Mouse (Mus musculus) macrophage (primary cell): ENCODE data around the gene Esyt1. TPM values are rescaled to one million over a fixed set of nuclear protein-coding genes. Genes with fewer than 3 reads are reported as not detected.
A peak's percentile ranks its signal among the peaks of the same experiment; 100 is the strongest.
"Not testable (repeated sequence)": the region's sequence is repeated elsewhere in the genome, so short reads cannot be mapped to it uniquely, and the experiment has no call there.

ENCODE experiments used
- H3K27ac ChIP-seq: fragments of 350-480 bp; formaldehyde crosslinking; 2 replicates; pipeline ENCODE4 v1.9.0; 2021
- H3K36me3 ChIP-seq: fragments of 350-480 bp; formaldehyde crosslinking; 2 replicates; pipeline ENCODE4 v1.9.0; 2021; ENCODE audit errors: inconsistent target
- H3K4me3 ChIP-seq: fragments of 350-480 bp; formaldehyde crosslinking; 2 replicates; pipeline ENCODE4 v1.9.0; 2021; ENCODE audit errors: inconsistent target
- H3K79me2 ChIP-seq: fragments of 350-480 bp; formaldehyde crosslinking; 2 replicates; pipeline ENCODE4 v1.9.0; 2021; ENCODE audit errors: inconsistent target
- whole genome bisulfite sequencing: methylation state at CpG from one replicate; pipeline ENCODE4 v1.1.7; 2026; ENCODE audit warnings: inconsistent platforms; ENCODE audit not compliant: missing documents; 5-methylcytosine and 5-hydroxymethylcytosine counted together
- polyA plus RNA-seq: library from polyadenylated mRNA; stranded (reverse); fragments of 250-400 nt; gene quantifications from 3 replicates; pipeline ENCODE4 v1.2.4, GENCODE M21; 2018; ENCODE audit warnings: inconsistent platforms
- total RNA-seq, 78 experiments: library from RNA; depleted of rRNA; stranded (reverse); fragments of 250-400 nt; gene quantifications; 1 replicate in 9 of 78; 2 replicates in 24 of 78; 3 replicates in 43 of 78; 4 replicates in 2 of 78; pipeline ENCODE4 v1.2.4; 2018; ENCODE audit warnings: inconsistent platforms in 56 of 78

Gene Esyt1
- 100 to 1,000 TPM in 18 of 26 experiments, 10 to 100 TPM in 8; 40.7 to 306 (median 194) TPM for total RNA-seq (2018; cell fraction: chromatin; rRNA removed)
- total RNA-seq (2018; cell fraction: cytosol; rRNA removed) = 100 to 1,000 TPM; 134 to 249 (median 192) TPM
- total RNA-seq (2018; cell fraction: nucleus; rRNA removed) = 100 to 1,000 TPM; 133 to 347 (median 250) TPM
- 147 to 161 TPM (median 155 TPM) in 3 replicates for polyA plus RNA-seq

GRCm38 (mm10) chr10:128525671-128526308 lies at the start of gene Esyt1:
Esyt1 (minus strand) TSS chr10:128525871.
- Histone ChIP-seq H3K36me3 (peaks cover 16% of the 10 kb centered on the region; the same call in 1 of the 2 replicates), H3K27ac (peak within 1 kb of the TSS; percentile 84), H3K79me2 (peaks cover 44% of the 10 kb centered on the region), H3K4me3 (peak within 1 kb of the TSS; percentile 95)
- 1% methylated on average over 37 of the region's 37 CpGs for WGBS

- 100% methylated on average over 2 of the region's 2 CpGs for WGBS
- H3K36me3 ChIP-seq = no peaks in the 10 kb centered on the region
- no peaks in the 10 kb centered on the region for H3K79me2 ChIP-seq
- no peak overlapping the region for H3K27ac ChIP-seq
- no peak overlapping the region for H3K4me3 ChIP-seq
These were observed 49.4 kb upstream of the Esyt1 start for GRCm38 (mm10) chr10:128575063-128575462.

GRCm38 (mm10) chr10:128565788-128566531 lies 40.3 kb upstream of the Esyt1 start, which contains the start of gene Pa2g4:
Pa2g4 (minus strand) TSS chr10:128565987.
- H3K27ac ChIP-seq = peak within 1 kb of the TSS; percentile 63
- WGBS = 0% methylated on average over 56 of the region's 58 CpGs
- peaks cover 33% of the 10 kb centered on the region for H3K79me2 ChIP-seq
- H3K36me3 ChIP-seq = peaks cover 17% of the 10 kb centered on the region
- peak within 1 kb of the TSS; percentile 79 for H3K4me3 ChIP-seq

GRCm38 (mm10) chr10:128565206-128565787 lies 39.6 kb upstream of the Esyt1 start:
- peaks cover 33% of the 10 kb centered on the region for H3K79me2 ChIP-seq
- H3K4me3 ChIP-seq = peak overlapping the region; percentile 79
- under 1% methylated on average over 46 of the region's 46 CpGs for WGBS
- H3K27ac ChIP-seq = peak overlapping the region; percentile 56
- H3K36me3 ChIP-seq = peaks cover 24% of the 10 kb centered on the region

GRCm38 (mm10) chr10:128563544-128563943 lies 37.9 kb upstream of the Esyt1 start:
- H3K36me3 ChIP-seq = peaks cover 41% of the 10 kb centered on the region

GRCm38 (mm10) chr10:128556963-128557362 lies 31.3 kb upstream of the Esyt1 start:
- H3K27ac ChIP-seq = no peak overlapping the region
- WGBS = 90% methylated on average over 6 of the region's 6 CpGs
- H3K36me3 ChIP-seq = peaks cover 40% of the 10 kb centered on the region
- H3K79me2 ChIP-seq = no peaks in the 10 kb centered on the region
- no peak overlapping the region for H3K4me3 ChIP-seq

More at GRCm38 (mm10) chr10:128563544-128563943, 37.9 kb upstream of the Esyt1 start:
- H3K4me3 ChIP-seq = no peak overlapping the region
- H3K27ac ChIP-seq = no peak overlapping the region
- 63% methylated on average over 6 of the region's 6 CpGs for WGBS
- H3K79me2 ChIP-seq = peaks cover 33% of the 10 kb centered on the region

- Histone ChIP-seq H3K4me3 (no peak overlapping the region), H3K79me2 (no peaks in the 10 kb centered on the region), H3K36me3 (peaks cover 33% of the 10 kb centered on the region; the same call in 1 of the 2 replicates), H3K27ac (no peak overlapping the region)
These were observed 30.6 kb upstream of the Esyt1 start for GRCm38 (mm10) chr10:128556286-128556685.

- H3K79me2 ChIP-seq, H3K4me3 ChIP-seq, H3K27ac ChIP-seq: not testable (repeated sequence)
- 88% methylated on average over 1 of the region's 1 CpGs for WGBS
- peaks cover 28% of the 10 kb centered on the region; the same call in 1 of the 2 replicates for H3K36me3 ChIP-seq
These were observed 29.9 kb upstream of the Esyt1 start for GRCm38 (mm10) chr10:128555567-128555966.

- H3K4me3 ChIP-seq, H3K27ac ChIP-seq, H3K36me3 ChIP-seq: not testable (repeated sequence)
- WGBS = 85% methylated on average over 7 of the region's 11 CpGs
- peaks cover 16% of the 10 kb centered on the region for H3K79me2 ChIP-seq
These were observed 24.6 kb upstream of the Esyt1 start for GRCm38 (mm10) chr10:128550144-128550823.

- H3K27ac ChIP-seq, H3K36me3 ChIP-seq, H3K4me3 ChIP-seq: not testable (repeated sequence)
- WGBS = 84% methylated on average over 2 of the region's 6 CpGs
- peaks cover 22% of the 10 kb centered on the region for H3K79me2 ChIP-seq
These were observed 24.0 kb upstream of the Esyt1 start for GRCm38 (mm10) chr10:128549682-128550057.

GRCm38 (mm10) chr10:128548947-128549681 lies 23.4 kb upstream of the Esyt1 start, which contains the start of gene Rpl41:
Rpl41 (minus strand) TSS chr10:128549305.
- H3K27ac ChIP-seq = peak within 1 kb of the TSS; percentile 82
- peaks cover 10% of the 10 kb centered on the region; the same call in 1 of the 2 replicates for H3K36me3 ChIP-seq
- 0% methylated on average over 29 of the region's 31 CpGs for WGBS
- H3K4me3 ChIP-seq = peak within 1 kb of the TSS; percentile 87
- peaks cover 28% of the 10 kb centered on the region for H3K79me2 ChIP-seq

- Histone ChIP-seq H3K4me3 (peak overlapping the region; percentile 87), H3K36me3 (peaks cover 18% of the 10 kb centered on the region; the same call in 1 of the 2 replicates), H3K79me2 (peaks cover 34% of the 10 kb centered on the region), H3K27ac (peak overlapping the region; percentile 82)
- under 1% methylated on average over 13 of the region's 30 CpGs for WGBS
These were observed 22.6 kb upstream of the Esyt1 start for GRCm38 (mm10) chr10:128548051-128548791.
